Mouse (Mus musculus) olfactory bulb, adult 2 months (tissue): ENCODE measurements around the gene Creld1. TPM values are rescaled to one million over a fixed set of nuclear protein-coding genes. Genes with fewer than 3 reads are reported as not detected.

Source experiments
- H3K27ac ChIP-seq: fragments of 200-500 bp; 2 replicates; pipeline ENCODE4 v1.5.1; 2012; ENCODE audit warnings: low read depth, low read length; ENCODE audit not compliant: insufficient read depth
- H3K4me1 ChIP-seq: fragments of 200-500 bp; 2 replicates; pipeline ENCODE4 v1.6.1; 2012; ENCODE audit warnings: low read length; ENCODE audit not compliant: control insufficient read depth, insufficient read depth
- H3K4me3 ChIP-seq: fragments of 200-500 bp; 2 replicates; pipeline ENCODE4 v1.5.1; 2012; ENCODE audit warnings: mild to moderate bottlenecking, low read depth, low read length, moderate library complexity; ENCODE audit not compliant: insufficient read depth
- CTCF ChIP-seq: fragments of 200-500 bp; IDR thresholded peaks from 2 replicates; pipeline ENCODE4 v1.5.1; 2012; ENCODE audit warnings: low read depth, mild to moderate bottlenecking, low read length, moderate library complexity; ENCODE audit not compliant: insufficient read depth
- POLR2A ChIP-seq: fragments of 200-500 bp; IDR thresholded peaks from 2 replicates; pipeline ENCODE4 v1.6.1; 2012; ENCODE audit warnings: mild to moderate bottlenecking, low read depth, low read length, moderate library complexity; ENCODE audit not compliant: insufficient read depth
- WGBS: fragments of 180-500 bp; shearing (Covaris S2); methylation state at CpG from one replicate; pipeline ENCODE4 v1.1.7; 2018; 5-methylcytosine and 5-hydroxymethylcytosine counted together
- polyA plus RNA-seq: library from polyadenylated mRNA; stranded (reverse); fragments of >200 nt; gene quantifications from 2 replicates; pipeline ENCODE4 v1.2.4, GENCODE M21; 2012; ENCODE audit warnings: low replicate concordance; ENCODE audit not compliant: missing spikeins, insufficient read depth, insufficient read length

Gene Creld1
- polyA plus RNA-seq, 1 experiment, result not detected

- no peaks in the 10 kb centered on the region for H3K4me1 ChIP-seq
- no peak overlapping the region for H3K4me3 ChIP-seq
- TF ChIP-seq POLR2A, result no peak
- no peak for TF ChIP-seq CTCF
- H3K27ac ChIP-seq, result no peak overlapping the region
- WGBS, result 63% methylated on average over 7 of the region's 7 CpGs
These were observed 19.1 kb upstream of the Creld1 start for GRCm38 (mm10) chr6:113464040-113464439.

GRCm38 (mm10) chr6:113465602-113466001 is 17.5 kb upstream of the Creld1 start:
- 55% methylated on average over 5 of the region's 5 CpGs for WGBS
- Histone ChIP-seq H3K4me3 (no peak overlapping the region), H3K27ac (no peak overlapping the region), H3K4me1 (peaks cover 11% of the 10 kb centered on the region)
- no peak for TF ChIP-seq POLR2A
- TF ChIP-seq CTCF, result no peak

GRCm38 (mm10) chr6:113468512-113468911 is 14.6 kb upstream of the Creld1 start:
- no peak overlapping the region for H3K27ac ChIP-seq
- no peak overlapping the region for H3K4me3 ChIP-seq
- no peak for TF ChIP-seq POLR2A
- TF ChIP-seq CTCF, result no peak
- peaks cover 11% of the 10 kb centered on the region for H3K4me1 ChIP-seq
- WGBS, result 72% methylated on average over 3 of the region's 3 CpGs

GRCm38 (mm10) chr6:113469021-113469420 is 14.1 kb upstream of the Creld1 start:
- 9% methylated on average over 9 of the region's 9 CpGs for WGBS
- H3K4me3 ChIP-seq, result peak overlapping the region; percentile 37
- H3K4me1 ChIP-seq, result peaks cover 11% of the 10 kb centered on the region
- TF ChIP-seq POLR2A, result no peak
- TF ChIP-seq CTCF, result no peak; the same call in 1 of the 2 replicates
- no peak overlapping the region for H3K27ac ChIP-seq

GRCm38 (mm10) chr6:113469432-113469831 is 13.7 kb upstream of the Creld1 start:
- TF ChIP-seq POLR2A, result no peak
- peak; percentile 64; the same call in 1 of the 2 replicates for TF ChIP-seq CTCF
- no peak overlapping the region for H3K27ac ChIP-seq
- H3K4me1 ChIP-seq, result peaks cover 11% of the 10 kb centered on the region
- peak overlapping the region; percentile 37 for H3K4me3 ChIP-seq
- 1% methylated on average over 31 of the region's 31 CpGs for WGBS

GRCm38 (mm10) chr6:113471297-113471936 is 11.7 kb upstream of the Creld1 start, which contains the start of gene Il17rc:
Gene Il17rc (plus strand): TSS chr6:113471427.
- no peak for TF ChIP-seq CTCF
- no peak for TF ChIP-seq POLR2A
- H3K27ac ChIP-seq, result no peak within 1 kb of the TSS
- H3K4me1 ChIP-seq, result peaks cover 11% of the 10 kb centered on the region
- 38% methylated on average over 12 of the region's 12 CpGs for WGBS
- H3K4me3 ChIP-seq, result no peak within 1 kb of the TSS

GRCm38 (mm10) chr6:113472061-113472460 is 11.0 kb upstream of the Creld1 start:
- TF ChIP-seq POLR2A (no peak), CTCF (no peak)
- 88% methylated on average over 10 of the region's 10 CpGs for WGBS
- Histone ChIP-seq H3K27ac (no peak overlapping the region), H3K4me3 (no peak overlapping the region), H3K4me1 (peaks cover 11% of the 10 kb centered on the region)

GRCm38 (mm10) chr6:113473246-113473645 is 9.9 kb upstream of the Creld1 start:
- TF ChIP-seq CTCF, result no peak
- no peak for TF ChIP-seq POLR2A
- H3K27ac ChIP-seq, result no peak overlapping the region
- WGBS, result 86% methylated on average over 2 of the region's 2 CpGs
- H3K4me3 ChIP-seq, result no peak overlapping the region
- peaks cover 11% of the 10 kb centered on the region for H3K4me1 ChIP-seq

- Histone ChIP-seq H3K4me3 (no peak overlapping the region), H3K4me1 (peaks cover 11% of the 10 kb centered on the region), H3K27ac (no peak overlapping the region)
- 95% methylated on average over 6 of the region's 6 CpGs for WGBS
- TF ChIP-seq CTCF (no peak), POLR2A (no peak)
These were observed 9.4 kb upstream of the Creld1 start for GRCm38 (mm10) chr6:113473715-113474114.
